Mouse (Mus musculus): ENCODE results near the gene Serac1.

Serac1 gene

GRCm38 (mm10) chr17:6005246-6005637, 74.3 kb downstream of the Serac1 start:
- no peak for DNase-seq (ENCODE audit: low spot score)

GRCm38 (mm10) chr17:6003661-6004060, 75.9 kb downstream of the Serac1 start:
- no peak for DNase-seq (ENCODE audit: low spot score)

- no peak for DNase-seq (ENCODE audit: low spot score)
These were observed 77.0 kb downstream of the Serac1 start for GRCm38 (mm10) chr17:6002563-6002962.

- DNase-seq (ENCODE audit: low spot score), result no peak
These were observed 77.7 kb downstream of the Serac1 start for GRCm38 (mm10) chr17:6001836-6002235.

GRCm38 (mm10) chr17:6001389-6001788, 78.2 kb downstream of the Serac1 start:
- no peak for DNase-seq (ENCODE audit: low spot score)

- no peak for DNase-seq (ENCODE audit: low spot score)
These were observed 78.6 kb downstream of the Serac1 start for GRCm38 (mm10) chr17:6000864-6001319.

GRCm38 (mm10) chr17:5999039-5999543, 80.5 kb downstream of the Serac1 start:
- DNase-seq (ENCODE audit: low spot score), result no peak

- DNase-seq (ENCODE audit: low spot score), result no peak
These were observed 81.4 kb downstream of the Serac1 start for GRCm38 (mm10) chr17:5998235-5998500.

GRCm38 (mm10) chr17:5997380-5998234, 81.9 kb downstream of the Serac1 start:
- DNase-seq (ENCODE audit: low spot score), result peak; percentile 33

- DNase-seq (ENCODE audit: low spot score), result no peak
These were observed 83.0 kb downstream of the Serac1 start for GRCm38 (mm10) chr17:5996589-5996988.

GRCm38 (mm10) chr17:5994606-5995005, 84.9 kb downstream of the Serac1 start:
- peak; percentile 62 for DNase-seq (ENCODE audit: low spot score)

GRCm38 (mm10) chr17:5993581-5994260, 85.8 kb downstream of the Serac1 start:
- DNase-seq (ENCODE audit: low spot score), result no peak

GRCm38 (mm10) chr17:5992866-5993580, 86.5 kb downstream of the Serac1 start:
- DNase-seq (ENCODE audit: low spot score), result no peak
